Mouse (Mus musculus) T-helper 17 cell (primary cell): ENCODE measurements around the gene Dact3.

Experiments used
- in situ Hi-C, 2 experiments: fragments of 300-600 bp; cut with MboI, MseI; formaldehyde crosslinking; loops; 1 replicate in 1 of 2; 2 replicates in 1 of 2; pipeline ENCODE4 v1.15.1; 2025; ENCODE audit warnings: high pct_unique_total_duplicates in 2 of 2

Gene Dact3

GRCm38 (mm10) chr7:16853302-16853831 is 21.8 kb upstream of the Dact3 start:
- in situ Hi-C loops, result no loop called here

- in situ Hi-C loops, result loop anchor here in 1 of 2 experiments (5.0 kb wide), 1 partner anchor 41 kb away; the partner anchor contains the start of genes Fkrp and Strn4
Measured at GRCm38 (mm10) chr7:16858336-16858735, 16.8 kb upstream of the Dact3 start.

GRCm38 (mm10) chr7:16859902-16860651 is 15.0 kb upstream of the Dact3 start:
- in situ Hi-C loops, result loop anchor here in 1 of 2 experiments (5.0 kb wide), 1 partner anchor 43 kb away; the partner anchor contains the start of genes Fkrp and Strn4

- in situ Hi-C loops, result loop anchor here in 1 of 2 experiments (5.0 kb wide), 1 partner anchor 35 kb away; no protein-coding TSS in a partner anchor
Measured at GRCm38 (mm10) chr7:16867488-16867887, 7.6 kb upstream of the Dact3 start.

- in situ Hi-C loops, result loop anchor here in 1 of 2 experiments (5.0 kb wide), 1 partner anchor 33 kb away; no protein-coding TSS in a partner anchor
Measured at GRCm38 (mm10) chr7:16869497-16869896, 5.6 kb upstream of the Dact3 start.

- in situ Hi-C loops, result loop anchor here in 1 of 2 experiments (5.0 to 10.0 kb wide), 2 partner anchors 51 to 827 kb away; partner anchors contain the start of genes Bicra and Calm3
Measured at GRCm38 (mm10) chr7:16871600-16871999, 3.5 kb upstream of the Dact3 start.

DNA sequence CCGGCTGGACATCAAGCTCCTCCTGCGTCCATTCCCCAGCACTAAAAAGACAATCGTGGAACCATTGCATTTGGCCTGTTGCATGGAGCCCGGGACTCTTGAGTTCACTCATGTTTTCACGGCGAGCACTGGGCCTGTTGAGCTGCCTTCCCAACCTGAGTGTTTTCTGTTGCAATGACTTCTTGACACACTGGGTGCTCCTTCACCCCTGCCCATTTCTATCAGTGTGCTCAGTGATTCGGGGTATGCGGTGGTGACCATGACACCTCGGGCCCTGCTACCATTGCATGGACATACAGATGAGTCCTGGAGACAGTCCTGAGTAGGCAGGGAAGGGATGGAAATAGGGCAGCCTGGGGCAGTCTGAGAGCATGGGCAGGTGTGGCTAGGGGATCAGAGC is 2.6 kb upstream of the Dact3 start:
- in situ Hi-C loops, result loop anchor here in 1 of 2 experiments (5.0 to 10.0 kb wide), 2 partner anchors 50 to 828 kb away; partner anchors contain the start of genes Bicra and Calm3

GRCm38 (mm10) chr7:16873392-16873791 is 1.7 kb upstream of the Dact3 start:
- in situ Hi-C loops, result loop anchor here in 1 of 2 experiments (5.0 to 10.0 kb wide), 2 partner anchors 49 to 829 kb away; partner anchors contain the start of genes Bicra and Calm3

DNA sequence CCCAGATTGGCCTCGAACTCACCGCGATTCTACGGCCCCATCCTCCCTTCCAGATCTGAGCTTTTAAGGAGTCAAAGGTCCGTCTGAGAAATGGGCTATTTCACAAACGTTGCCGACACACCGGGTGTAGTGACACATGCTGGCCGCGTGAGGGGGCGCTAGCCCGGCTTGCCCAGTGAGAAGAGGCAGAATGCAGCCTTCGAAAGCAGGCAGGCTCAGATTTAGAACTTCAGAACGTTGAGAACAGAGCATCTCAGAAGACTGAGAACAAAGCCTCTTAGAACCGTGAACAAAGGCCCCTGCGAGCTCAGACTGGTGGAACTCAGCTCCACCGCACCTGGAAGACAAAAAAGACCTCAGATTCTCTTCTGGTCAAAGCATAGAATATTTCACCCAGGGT is 927 bp upstream of the Dact3 start:
- in situ Hi-C loops, result loop anchor here in 1 of 2 experiments (5.0 to 10.0 kb wide), 2 partner anchors 48 to 829 kb away; partner anchors contain the start of genes Bicra and Calm3

GRCm38 (mm10) chr7:16874756-16875309 is 284 bp upstream of the Dact3 start:
- in situ Hi-C loops, result loop anchor here in 1 of 2 experiments (5.0 to 10.0 kb wide), 2 partner anchors 47 to 830 kb away; partner anchors contain the start of genes Bicra and Calm3

GRCm38 (mm10) chr7:16875326-16875725 is 209 bp downstream of the Dact3 start:
- in situ Hi-C loops, result loop anchor here in 1 of 2 experiments (10.0 kb wide), 1 partner anchor 831 kb away; the partner anchor contains the start of gene Bicra

DNA sequence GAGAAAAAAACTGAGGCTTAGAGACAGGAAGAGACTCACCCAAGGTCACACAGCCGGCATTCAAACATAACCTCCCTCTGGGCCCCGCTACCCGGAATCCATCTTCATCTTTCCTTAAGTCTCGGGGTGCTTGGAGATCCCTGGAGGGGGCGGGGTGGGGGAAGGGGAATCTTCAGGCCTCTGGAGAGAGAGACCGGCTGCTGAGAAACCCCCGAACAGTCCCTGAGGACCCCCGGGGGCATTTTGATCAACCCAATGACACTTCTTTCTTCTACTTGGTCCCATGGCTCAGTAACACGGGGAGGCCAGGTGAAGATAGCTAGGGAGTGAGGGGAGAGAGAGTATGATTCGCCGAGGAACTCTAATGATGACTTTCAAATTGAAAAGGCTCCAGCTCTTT is 889 bp downstream of the Dact3 start:
- in situ Hi-C loops, result loop anchor here in 1 of 2 experiments (10.0 kb wide), 1 partner anchor 831 kb away; the partner anchor contains the start of gene Bicra

- in situ Hi-C loops, result loop anchor here in 1 of 2 experiments (10.0 kb wide), 1 partner anchor 832 kb away; the partner anchor contains the start of gene Bicra
Measured at GRCm38 (mm10) chr7:16876608-16877007, 1.5 kb downstream of the Dact3 start.

- in situ Hi-C loops, result loop anchor here in 1 of 2 experiments (10.0 kb wide), 1 partner anchor 833 kb away; the partner anchor contains the start of gene Bicra
Measured at GRCm38 (mm10) chr7:16877717-16878116, 2.6 kb downstream of the Dact3 start.

GRCm38 (mm10) chr7:16879796-16880547 is 4.9 kb downstream of the Dact3 start:
- in situ Hi-C loops, result loop anchor here in 1 of 2 experiments (10.0 kb wide), 1 partner anchor 835 kb away; the partner anchor contains the start of gene Bicra

GRCm38 (mm10) chr7:16880615-16881014 is 5.5 kb downstream of the Dact3 start:
- in situ Hi-C loops, result no loop called here

DNA sequence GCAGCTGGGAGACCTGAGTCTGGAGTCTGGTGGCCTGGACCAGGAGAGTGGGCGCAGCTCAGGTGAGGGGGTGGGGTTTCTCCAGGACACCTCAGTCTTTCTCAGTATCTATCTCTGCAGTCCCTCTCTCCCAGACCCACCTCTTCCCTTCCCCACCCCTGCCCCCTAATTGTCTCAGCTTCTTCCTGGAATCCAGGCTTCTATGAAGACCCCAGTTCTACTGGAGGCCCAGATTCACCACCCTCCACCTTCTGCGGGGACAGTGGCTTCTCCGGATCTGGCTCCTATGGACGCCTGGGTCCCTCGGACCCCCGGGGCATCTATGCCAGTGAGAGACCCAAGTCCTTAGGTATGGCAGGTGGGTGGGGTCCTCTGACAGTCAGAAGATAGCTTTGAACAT is 8.0 kb downstream of the Dact3 start:
- in situ Hi-C loops, result no loop called here

DNA sequence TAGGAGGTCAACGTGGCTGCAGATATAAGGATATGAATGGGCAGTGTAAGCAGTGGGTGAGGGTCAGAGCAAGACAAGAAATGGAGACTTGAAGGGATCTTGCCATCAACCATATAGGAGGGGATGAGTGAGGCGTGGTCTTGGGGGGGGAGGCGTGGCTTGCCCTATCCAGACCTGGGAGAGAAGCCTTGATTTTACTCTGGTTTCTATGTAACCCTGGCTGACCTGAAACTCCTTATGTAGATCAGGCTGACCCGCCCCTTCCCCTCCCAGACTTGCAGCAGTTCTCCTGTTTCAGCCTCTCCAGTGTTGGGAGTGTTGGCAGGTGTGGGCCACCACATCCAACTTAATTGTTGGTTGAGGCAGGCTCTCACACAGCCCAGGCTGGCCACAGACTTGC is 9.2 kb downstream of the Dact3 start:
- in situ Hi-C loops, result no loop called here

GRCm38 (mm10) chr7:16885271-16885776 is 10.2 kb downstream of the Dact3 start:
- in situ Hi-C loops, result no loop called here

- in situ Hi-C loops, result no loop called here
Measured at GRCm38 (mm10) chr7:16885905-16886304, 10.8 kb downstream of the Dact3 start.
